Mouse (Mus musculus): ENCODE data around the gene Dcaf17. TPM values are rescaled to one million over a fixed set of nuclear protein-coding genes. Genes with fewer than 3 reads are reported as not detected.

The Dcaf17 gene
- total and polyA plus RNA-seq, 3 experiments: 15.6 to 28.1 (median 22.7) TPM

DNA sequence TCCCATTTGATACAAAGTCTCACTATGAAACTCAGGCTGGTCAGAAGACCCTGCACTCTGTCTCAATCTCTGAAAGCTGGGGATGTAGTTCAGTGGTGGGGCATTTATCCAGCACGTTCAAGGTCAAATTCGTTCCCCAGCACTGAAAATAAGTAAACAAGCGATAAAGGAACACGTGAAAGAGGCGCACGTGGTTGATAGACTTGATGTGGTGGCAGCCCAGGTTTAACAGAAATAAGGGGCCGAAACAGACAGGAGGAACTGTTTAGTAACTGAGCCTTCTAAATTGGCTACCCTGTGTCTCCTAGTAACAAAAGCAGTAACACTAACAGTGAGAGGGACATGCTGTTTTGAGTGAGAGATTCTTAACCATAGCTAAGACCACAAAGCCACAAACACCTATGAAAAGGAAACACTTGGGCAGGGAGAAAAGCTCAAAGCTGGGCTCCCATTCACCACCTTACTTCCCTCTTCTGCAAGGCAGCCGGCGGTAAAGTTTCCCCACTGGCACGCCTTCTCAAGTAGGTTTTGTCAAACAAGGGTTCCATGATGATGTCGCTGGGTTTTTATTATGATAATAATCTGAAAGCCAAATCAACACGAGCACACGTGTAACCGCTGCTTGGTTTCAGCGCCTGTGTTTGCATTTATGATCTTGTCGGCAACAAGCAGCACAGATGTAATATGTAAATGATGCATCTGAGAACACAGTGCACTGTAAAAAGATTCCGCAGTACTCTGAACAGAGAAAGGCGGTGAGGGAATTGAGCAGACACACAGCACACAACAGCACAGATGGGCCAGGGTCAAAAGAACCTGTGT lies 22.9 kb upstream of the Dcaf17 start:
- DNase-seq (ENCODE audit: extremely low read depth): peak; percentile 86
- H3K36me3 ChIP-seq (replicated peaks in 1 of 2; ENCODE audit: control insufficient read depth in 1 of 2, insufficient read depth in 1 of 2, low read length in 1 of 2): peaks cover 0 to 15% of the 10 kb centered on the region in 2 experiments
- no peak overlapping the region for H3K27ac ChIP-seq (ENCODE audit: insufficient read depth, low read depth)
- peak overlapping the region; percentile 91 for H3K4me2 ChIP-seq (ENCODE audit: insufficient read depth, low read depth, poor library complexity, severe bottlenecking)
- no peak overlapping the region for H3K9ac ChIP-seq (ENCODE audit: insufficient read depth, low read depth)
- H3K4me3 ChIP-seq (replicated peaks in 1 of 3; ENCODE audit: low read depth in 2 of 3, low read length in 2 of 3, poor library complexity in 1 of 3): no peak overlapping the region
- dilution Hi-C loops (cut with MboI; ENCODE audit: extremely low pct_ligation_motif_present, extremely low pct_unique_long_range_greater_than_20kb, low sequenced_read_pairs): no loop called here
- no peaks in the 10 kb centered on the region for H3K79me2 ChIP-seq (replicated peaks; ENCODE audit: control insufficient read depth, extremely low read depth, insufficient read depth, poor library complexity, severe bottlenecking)
- in situ Hi-C loops (cut with MboI; ENCODE audit: low pct_ligation_motif_present, low pct_unique_long_range_greater_than_20kb, low sequenced_read_pairs): loop anchor here (25.0 kb wide), 1 partner anchor 320 kb away; no protein-coding TSS in a partner anchor
- H3K27me3 ChIP-seq (replicated peaks): no peaks in the 10 kb centered on the region
- peaks cover 2% of the 10 kb centered on the region for H3K9me3 ChIP-seq (replicated peaks; ENCODE audit: low read length)
- peaks cover 11 to 20% of the 10 kb centered on the region in 2 experiments; a peak in 3 of 4 replicates for H3K4me1 ChIP-seq (ENCODE audit: control insufficient read depth in 1 of 2, insufficient read depth in 2 of 2)
- TF ChIP-seq ZC3H11A (IDR thresholded peaks at IDR 0.05; ENCODE audit: low read depth, low read length) (no peak), MAX (IDR thresholded peaks at IDR 0.05; ENCODE audit: low read length) (peak; percentile 48), ZMIZ1 (IDR thresholded peaks at IDR 0.05; ENCODE audit: low read depth, low read length) (no peak), E2F4 (IDR thresholded peaks at IDR 0.05; ENCODE audit: insufficient replicate concordance, low read depth, low read length) (0 out of 2 replicates have a peak, but pooled peaks have one; percentile 29), TCF12 (IDR thresholded peaks at IDR 0.05; ENCODE audit: low read depth, low read length) (peak; percentile 46; the same call in 1 of the 2 replicates), SMC3 (IDR thresholded peaks at IDR 0.05; ENCODE audit: low read depth, low read length) (peak; percentile 4; the same call in 1 of the 2 replicates), UBTF (IDR thresholded peaks at IDR 0.05; ENCODE audit: low read depth, low read length) (no peak), MAFK (IDR thresholded peaks at IDR 0.05; ENCODE audit: insufficient replicate concordance, low read length) (peak; percentile 82), MXI1 (IDR thresholded peaks at IDR 0.05; ENCODE audit: low read depth, low read length) (no peak), ETS1 (conservative IDR thresholded peaks at IDR 0.05; ENCODE audit: low read depth, low read length) (peak; percentile 54; the same call in 1 of the 2 replicates), ELF1 (IDR thresholded peaks at IDR 0.05; ENCODE audit: low read depth, low read length) (0 out of 2 replicates have a peak, but pooled peaks have one; percentile 20), ZNF384 (IDR thresholded peaks at IDR 0.05; ENCODE audit: low read depth, low read length) (0 out of 2 replicates have a peak, but pooled peaks have one; percentile 11), SIN3A (IDR thresholded peaks at IDR 0.05; ENCODE audit: low read length) (peak; percentile 21; the same call in 1 of the 2 replicates), MAZ (IDR thresholded peaks at IDR 0.05; ENCODE audit: low read depth, low read length) (no peak), JUND (conservative IDR thresholded peaks at IDR 0.05; ENCODE audit: low read depth, low read length) (0 out of 2 replicates have a peak, but pooled peaks have one; percentile 22), BHLHE40 (IDR thresholded peaks at IDR 0.05; ENCODE audit: low read depth, low read length) (peak; percentile 92), EP300 (IDR thresholded peaks at IDR 0.05; ENCODE audit: low read length) (peak; percentile 63), IRF4 (IDR thresholded peaks at IDR 0.05; ENCODE audit: low read depth, low read length) (peak; percentile 61; the same call in 1 of the 2 replicates), TBP (conservative IDR thresholded peaks at IDR 0.05; ENCODE audit: low read depth, low read length) (peak; percentile 50; the same call in 1 of the 2 replicates), RCOR1 (conservative IDR thresholded peaks at IDR 0.05; ENCODE audit: low read depth, low read length) (0 out of 2 replicates have a peak, but pooled peaks have one; percentile 21), NELFE (IDR thresholded peaks at IDR 0.05; ENCODE audit: low read depth, low read length) (no peak), POLR2A (IDR thresholded peaks at IDR 0.05; ENCODE audit: low read depth, low read length) (no peak), RAD21 (IDR thresholded peaks at IDR 0.05; ENCODE audit: low read depth, low read length) (no peak), PAX5 (IDR thresholded peaks at IDR 0.05; ENCODE audit: low read length) (no peak), MYC (IDR thresholded peaks at IDR 0.05; ENCODE audit: low read depth, low read length) (peak; percentile 63), CHD2 (IDR thresholded peaks at IDR 0.05; ENCODE audit: low read length) (0 out of 2 replicates have a peak, but pooled peaks have one; percentile 35), CHD1 (IDR thresholded peaks at IDR 0.05; ENCODE audit: low read depth, low read length) (no peak)
